Mouse (Mus musculus): ENCODE results near the gene Hic1. TPM values are rescaled to one million over a fixed set of nuclear protein-coding genes. Genes with fewer than 3 reads are reported as not detected.
"Not testable (repeated sequence)": the region's sequence is repeated elsewhere in the genome, so short reads cannot be mapped to it uniquely, and the experiment has no call there.

Hic1 gene
- polyA plus RNA-seq, 1 experiment from 2014 or later: 0.21 TPM

GRCm38 (mm10) chr11:75189713-75190370 is 20.5 kb upstream of the Hic1 start:
- peaks cover 55% of the 10 kb centered on the region for H3K4me1 ChIP-seq
- peaks cover 10% of the 10 kb centered on the region for H3K36me3 ChIP-seq (replicated peaks)
- under 1% methylated on average over 22 of the region's 22 CpGs for WGBS
- H3K4me3 ChIP-seq: peak overlapping the region; percentile 92
- peaks cover 42% of the 10 kb centered on the region for H3K27me3 ChIP-seq (ENCODE audit: poor library complexity, severe bottlenecking)
- H3K27ac ChIP-seq: peak overlapping the region; percentile 66
- no peaks in the 10 kb centered on the region for H3K9me3 ChIP-seq
- DNase-seq (ENCODE audit: extremely low spot score, low spot score): no peak

DNA sequence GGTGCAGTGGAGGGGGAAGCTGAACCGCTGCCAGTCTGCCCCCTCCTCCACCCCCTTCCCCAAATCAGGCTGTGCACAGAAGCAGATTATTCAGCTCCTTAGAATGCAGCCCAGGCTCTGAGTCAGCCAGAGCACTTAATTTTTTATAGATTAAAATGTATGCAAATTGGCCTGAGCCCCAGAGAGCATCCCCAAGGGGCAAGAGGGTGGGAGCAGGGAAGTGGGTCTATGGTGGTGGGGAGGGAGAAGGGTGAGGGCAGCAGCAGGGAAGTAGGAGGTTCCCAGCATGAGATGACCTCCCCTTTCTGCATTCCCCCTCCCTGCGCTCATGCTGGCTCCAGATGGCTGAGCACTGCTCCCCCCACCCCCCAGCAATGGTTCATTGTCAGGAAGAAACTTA is 15.7 kb upstream of the Hic1 start:
- Histone ChIP-seq H3K36me3 (replicated peaks) (peaks cover 59% of the 10 kb centered on the region), H3K4me3 (no peak overlapping the region)
- WGBS: 71% methylated on average over 2 of the region's 2 CpGs

GRCm38 (mm10) chr11:75184573-75184972 is 15.3 kb upstream of the Hic1 start:
- H3K36me3 ChIP-seq (replicated peaks): peaks cover 60% of the 10 kb centered on the region
- H3K27me3 ChIP-seq (ENCODE audit: poor library complexity, severe bottlenecking): no peaks in the 10 kb centered on the region
- peaks cover 14% of the 10 kb centered on the region for H3K4me1 ChIP-seq
- no peak for DNase-seq (ENCODE audit: extremely low spot score, low spot score)
- H3K27ac ChIP-seq: no peak overlapping the region
- no peak overlapping the region for H3K4me3 ChIP-seq
- 90% methylated on average over 5 of the region's 5 CpGs for WGBS
- H3K9me3 ChIP-seq: no peaks in the 10 kb centered on the region

More for the DNA sequence above, 15.7 kb upstream of the Hic1 start:
- H3K27me3 ChIP-seq (ENCODE audit: poor library complexity, severe bottlenecking): no peaks in the 10 kb centered on the region
- DNase-seq (ENCODE audit: extremely low spot score, low spot score): no peak
- H3K27ac ChIP-seq: no peak overlapping the region
- peaks cover 16% of the 10 kb centered on the region for H3K4me1 ChIP-seq
- H3K9me3 ChIP-seq: no peaks in the 10 kb centered on the region

DNA sequence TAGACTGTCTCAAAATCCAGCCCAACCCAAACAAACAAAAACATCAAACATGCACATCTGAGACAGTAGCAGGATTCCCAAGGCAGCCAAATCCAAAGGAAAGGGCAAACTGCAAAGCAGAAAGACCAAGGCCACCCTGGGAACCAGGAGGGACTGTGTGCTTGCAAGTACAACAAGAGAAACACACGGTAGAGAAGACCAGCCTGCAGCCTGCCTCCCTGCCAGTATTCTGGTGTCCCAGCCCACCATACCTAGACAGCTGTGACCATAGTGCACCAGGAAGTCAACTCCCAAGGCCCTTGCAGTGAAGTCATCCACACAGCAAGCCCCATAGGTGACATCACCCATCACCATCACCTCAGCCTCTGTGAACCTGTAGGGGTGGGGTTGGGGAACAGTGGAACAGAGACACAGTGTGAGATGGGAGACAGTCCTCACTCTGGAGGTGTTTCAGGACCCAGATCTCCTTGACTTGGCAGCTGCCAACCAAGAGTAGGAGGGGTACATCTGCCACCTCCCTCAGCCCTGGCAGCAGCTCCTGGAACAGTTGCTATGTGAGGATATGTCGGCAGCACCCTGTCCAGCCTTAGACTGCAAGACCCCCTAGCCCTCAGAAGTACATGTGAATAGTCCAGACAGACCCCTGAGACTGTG is 14.7 kb upstream of the Hic1 start:
- Histone ChIP-seq H3K27me3 (ENCODE audit: poor library complexity, severe bottlenecking) (no peaks in the 10 kb centered on the region), H3K9me3 (no peaks in the 10 kb centered on the region), H3K36me3 (replicated peaks) (peaks cover 60% of the 10 kb centered on the region), H3K4me3 (no peak overlapping the region), H3K27ac (no peak overlapping the region), H3K4me1 (peaks cover 14% of the 10 kb centered on the region)
- no peak for DNase-seq (ENCODE audit: extremely low spot score, low spot score)
- 76% methylated on average over 2 of the region's 2 CpGs for WGBS

GRCm38 (mm10) chr11:75178672-75179208 is 9.4 kb upstream of the Hic1 start, which contains the start of gene Ovca2:
Gene Ovca2, minus strand, starts transcription at chr11:75178835.
- Histone ChIP-seq H3K9me3 (no peaks in the 10 kb centered on the region), H3K27ac (peak within 1 kb of the TSS; percentile 89), H3K4me1 (peaks cover 27% of the 10 kb centered on the region), H3K4me3 (peak within 1 kb of the TSS; percentile 72), H3K27me3 (ENCODE audit: poor library complexity, severe bottlenecking) (peaks cover 21% of the 10 kb centered on the region), H3K36me3 (replicated peaks) (peaks cover 60% of the 10 kb centered on the region)
- DNase-seq (ENCODE audit: extremely low spot score, low spot score): peak; percentile 95
- under 1% methylated on average over 33 of the region's 33 CpGs for WGBS

DNA sequence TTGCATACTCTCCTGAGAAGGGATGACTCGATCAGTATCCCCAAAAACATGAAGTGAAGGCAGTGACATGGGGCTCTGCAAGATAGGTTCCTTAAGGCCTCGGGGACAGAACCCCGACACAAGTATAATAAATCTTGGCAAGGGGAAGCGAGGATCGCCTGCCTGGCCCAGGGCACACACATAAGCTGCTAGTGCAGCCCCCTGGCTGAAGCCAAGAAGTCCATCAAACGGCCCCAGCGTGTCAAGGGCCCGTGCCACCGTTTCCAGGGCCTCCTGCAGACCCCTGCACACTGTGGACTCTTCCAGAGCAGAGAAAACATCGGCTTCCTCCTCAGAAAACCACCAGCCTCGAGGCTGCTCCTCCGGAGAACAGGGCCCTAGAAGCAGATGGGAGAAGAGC is 8.7 kb upstream of the Hic1 start:
- H3K36me3 ChIP-seq (replicated peaks): peaks cover 53% of the 10 kb centered on the region

GRCm38 (mm10) chr11:75174574-75174973 is 5.3 kb upstream of the Hic1 start:
- not testable (repeated sequence) for DNase-seq (ENCODE audit: extremely low spot score, low spot score); H3K9me3 ChIP-seq; H3K27ac ChIP-seq; H3K4me3 ChIP-seq
- H3K36me3 ChIP-seq (replicated peaks): peaks cover 22% of the 10 kb centered on the region
- peaks cover 66% of the 10 kb centered on the region for H3K4me1 ChIP-seq
- peaks cover 62% of the 10 kb centered on the region for H3K27me3 ChIP-seq (ENCODE audit: poor library complexity, severe bottlenecking)
- WGBS: 78% methylated on average over 6 of the region's 6 CpGs

More for the DNA sequence above, 8.7 kb upstream of the Hic1 start:
- Histone ChIP-seq H3K9me3 (no peaks in the 10 kb centered on the region), H3K4me3 (peak overlapping the region; percentile 72), H3K27ac (peak overlapping the region; percentile 89), H3K27me3 (ENCODE audit: poor library complexity, severe bottlenecking) (peaks cover 28% of the 10 kb centered on the region), H3K4me1 (peaks cover 35% of the 10 kb centered on the region)
- WGBS: 54% methylated on average over 12 of the region's 12 CpGs
- no peak for DNase-seq (ENCODE audit: extremely low spot score, low spot score)

DNA sequence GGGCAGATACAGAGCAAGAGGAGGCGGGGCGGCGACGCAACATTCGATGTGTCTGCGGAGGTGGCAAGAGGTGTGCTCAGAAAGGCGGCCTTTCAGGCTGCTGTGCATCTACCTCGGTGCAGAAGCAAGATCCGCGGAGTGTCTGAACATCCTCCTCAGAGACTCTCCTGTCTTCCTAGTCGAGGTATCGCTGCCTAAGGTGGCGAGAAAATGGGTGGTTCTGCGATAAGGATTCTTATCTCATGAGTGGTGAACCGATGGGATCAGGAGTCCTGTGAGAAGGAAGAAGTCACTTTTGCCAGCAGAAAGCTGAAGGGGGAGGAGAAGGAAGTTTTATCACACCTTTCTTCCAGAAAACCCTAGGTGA is 4.5 kb upstream of the Hic1 start:
- Histone ChIP-seq H3K4me1 (peaks cover 66% of the 10 kb centered on the region), H3K4me3 (peak overlapping the region; percentile 72), H3K9me3 (no peaks in the 10 kb centered on the region), H3K27me3 (ENCODE audit: poor library complexity, severe bottlenecking) (peaks cover 70% of the 10 kb centered on the region), H3K36me3 (replicated peaks) (peaks cover 22% of the 10 kb centered on the region), H3K27ac (peak overlapping the region; percentile 76)
- DNase-seq (ENCODE audit: extremely low spot score, low spot score): no peak
- WGBS: 4% methylated on average over 15 of the region's 15 CpGs

GRCm38 (mm10) chr11:75173095-75173798 is 3.9 kb upstream of the Hic1 start:
- peak; percentile 86 for DNase-seq (ENCODE audit: extremely low spot score, low spot score)
- peak overlapping the region; percentile 76 for H3K27ac ChIP-seq
- H3K4me1 ChIP-seq: peaks cover 68% of the 10 kb centered on the region
- H3K27me3 ChIP-seq (ENCODE audit: poor library complexity, severe bottlenecking): peaks cover 76% of the 10 kb centered on the region
- peaks cover 22% of the 10 kb centered on the region for H3K36me3 ChIP-seq (replicated peaks)
- WGBS: under 1% methylated on average over 69 of the region's 71 CpGs
- peak overlapping the region; percentile 72 for H3K4me3 ChIP-seq
- no peaks in the 10 kb centered on the region for H3K9me3 ChIP-seq

- H3K4me1 ChIP-seq: peaks cover 68% of the 10 kb centered on the region
- WGBS: under 1% methylated on average over 75 of the region's 75 CpGs
- H3K27ac ChIP-seq: no peak overlapping the region
- peaks cover 14% of the 10 kb centered on the region for H3K36me3 ChIP-seq (replicated peaks)
- peaks cover 84% of the 10 kb centered on the region for H3K27me3 ChIP-seq (ENCODE audit: poor library complexity, severe bottlenecking)
- H3K4me3 ChIP-seq: peak overlapping the region; percentile 72
- DNase-seq (ENCODE audit: extremely low spot score, low spot score): peak; percentile 43
- H3K9me3 ChIP-seq: no peaks in the 10 kb centered on the region
These were observed 3.1 kb upstream of the Hic1 start for GRCm38 (mm10) chr11:75172151-75173094.

GRCm38 (mm10) chr11:75171186-75171865 is 2.0 kb upstream of the Hic1 start:
- peak overlapping the region; percentile 72 for H3K4me3 ChIP-seq
- 5% methylated on average over 17 of the region's 17 CpGs for WGBS
- H3K27me3 ChIP-seq (ENCODE audit: poor library complexity, severe bottlenecking): peaks cover 93% of the 10 kb centered on the region

More at GRCm38 (mm10) chr11:75171186-75171865, 2.0 kb upstream of the Hic1 start:
- Histone ChIP-seq H3K36me3 (replicated peaks) (peaks cover 3% of the 10 kb centered on the region), H3K9me3 (no peaks in the 10 kb centered on the region), H3K4me1 (peaks cover 79% of the 10 kb centered on the region), H3K27ac (no peak overlapping the region)
- DNase-seq (ENCODE audit: extremely low spot score, low spot score): no peak

All from forebrain, embryonic 10.5 days (tissue).